Mouse (Mus musculus) fibroblast of lung, adult 2 months (primary cell): Measurements from ENCODE around the gene Ugt1a6a.

Experiments
- DNase-seq: peaks from one replicate; pipeline ENCODE4 v3.0.0-alpha.2; 2011; ENCODE audit warnings: low read depth

Gene Ugt1a6a

DNA sequence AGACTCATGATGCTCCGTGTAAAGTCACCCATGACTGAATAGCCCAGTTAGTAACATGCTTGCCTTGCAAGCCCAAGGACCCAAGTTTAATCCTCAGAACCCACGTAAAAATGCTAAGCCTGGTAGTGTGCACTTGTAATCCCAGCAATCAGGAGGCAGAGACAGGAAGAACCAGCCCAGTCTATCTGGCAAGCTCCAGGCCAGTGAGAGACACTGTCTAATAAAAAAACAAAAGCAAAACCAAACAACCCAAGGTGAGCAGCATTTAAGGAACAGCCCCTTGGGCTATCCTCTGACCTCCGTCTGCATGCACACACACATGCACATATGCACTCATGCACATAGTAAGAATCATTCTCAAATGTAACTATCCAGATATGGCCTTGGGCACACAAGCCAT lies 95.0 kb downstream of the Ugt1a6a start:
- DNase-seq: no peak

DNA sequence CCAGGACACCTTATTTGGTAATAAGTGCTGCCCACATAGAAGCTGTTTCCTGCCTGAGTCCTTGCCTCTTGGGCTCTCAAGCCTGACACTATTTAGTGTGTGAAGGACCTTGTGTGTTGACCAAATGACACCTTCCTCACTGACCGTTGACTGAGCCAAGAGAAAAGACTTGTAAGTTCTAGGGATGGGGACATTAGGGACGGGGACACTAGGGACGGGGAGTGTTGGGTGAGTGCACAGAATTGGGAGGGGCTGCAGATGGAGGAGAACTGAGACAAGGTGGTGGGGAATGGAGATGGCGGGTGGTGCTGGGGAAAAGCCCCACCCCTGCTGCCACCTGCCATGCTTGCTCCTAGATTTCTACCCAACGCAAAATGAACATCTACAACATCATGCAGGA lies 95.4 kb downstream of the Ugt1a6a start:
- DNase-seq: no peak

DNA sequence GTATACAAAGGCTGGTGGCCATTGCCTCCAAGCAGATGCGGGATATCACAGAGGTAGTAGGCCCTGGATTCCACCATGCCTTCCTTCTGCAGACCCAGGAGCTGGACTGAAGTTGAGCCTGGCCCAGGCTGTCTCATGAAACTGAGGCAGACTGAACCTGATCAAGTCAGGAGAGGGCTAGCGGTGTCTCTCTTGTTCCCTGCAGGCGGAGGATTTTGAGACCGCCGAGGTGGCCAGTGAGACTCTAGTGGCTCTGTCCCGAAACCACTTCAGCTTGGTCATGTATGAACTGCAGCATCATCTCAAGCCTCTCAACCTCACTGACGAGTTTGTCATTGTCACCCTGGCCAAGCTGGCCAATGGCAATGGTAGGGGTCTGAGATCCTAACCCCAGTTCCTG lies 95.8 kb downstream of the Ugt1a6a start:
- no peak for DNase-seq

GRCm38 (mm10) chr1:88230981-88231802 lies 96.6 kb downstream of the Ugt1a6a start:
- DNase-seq: no peak

- DNase-seq: no peak
Observed at GRCm38 (mm10) chr1:88231803-88232499, 97.3 kb downstream of the Ugt1a6a start.

GRCm38 (mm10) chr1:88232664-88233380 lies 98.2 kb downstream of the Ugt1a6a start:
- DNase-seq: no peak

- no peak for DNase-seq
Observed at GRCm38 (mm10) chr1:88233421-88234247, 99.0 kb downstream of the Ugt1a6a start.

GRCm38 (mm10) chr1:88234248-88234610 lies 99.6 kb downstream of the Ugt1a6a start:
- no peak for DNase-seq

DNA sequence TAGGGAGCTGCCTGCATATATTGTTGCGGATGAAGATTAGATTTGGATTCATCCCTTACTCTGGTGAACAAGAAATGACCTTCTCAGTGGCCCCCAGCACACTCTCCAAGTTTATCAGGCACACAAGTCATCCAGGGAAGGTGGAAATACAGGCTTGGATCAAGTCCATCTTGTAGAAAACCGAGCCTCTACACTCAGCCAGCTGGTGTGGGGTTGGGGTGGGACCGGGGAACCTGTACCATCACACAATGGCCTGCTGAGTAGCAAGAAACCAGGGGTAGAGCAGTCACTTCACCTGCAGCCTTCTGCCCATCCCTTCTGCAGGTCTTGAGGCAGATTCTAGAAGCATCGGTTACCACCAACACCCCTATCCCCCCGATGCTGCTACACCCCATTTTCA lies 100.0 kb downstream of the Ugt1a6a start:
- no peak for DNase-seq

- DNase-seq: no peak
Observed at GRCm38 (mm10) chr1:88235046-88235893, 100.7 kb downstream of the Ugt1a6a start.

- no peak for DNase-seq
Observed at GRCm38 (mm10) chr1:88235894-88236415, 101.3 kb downstream of the Ugt1a6a start.

DNA sequence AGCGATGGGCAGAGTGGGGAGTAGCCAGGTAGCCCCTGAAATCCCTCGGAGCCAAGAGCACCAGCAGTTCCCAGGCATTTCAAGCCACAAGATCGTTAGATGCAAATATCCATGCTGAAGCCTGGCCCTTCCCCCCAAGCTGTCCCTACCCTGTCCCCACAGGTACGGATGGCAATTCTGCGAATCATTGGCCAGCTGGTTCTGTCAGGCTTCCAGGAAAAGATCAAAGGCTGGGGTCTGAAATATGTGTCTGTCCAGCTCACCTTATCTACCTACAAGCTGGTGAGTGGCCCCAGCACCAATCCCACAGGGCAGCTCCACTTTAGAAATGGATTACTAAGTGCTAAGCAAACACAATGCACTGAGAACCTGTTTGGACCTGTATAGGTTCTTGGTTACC lies 102.7 kb downstream of the Ugt1a6a start:
- no peak for DNase-seq

DNA sequence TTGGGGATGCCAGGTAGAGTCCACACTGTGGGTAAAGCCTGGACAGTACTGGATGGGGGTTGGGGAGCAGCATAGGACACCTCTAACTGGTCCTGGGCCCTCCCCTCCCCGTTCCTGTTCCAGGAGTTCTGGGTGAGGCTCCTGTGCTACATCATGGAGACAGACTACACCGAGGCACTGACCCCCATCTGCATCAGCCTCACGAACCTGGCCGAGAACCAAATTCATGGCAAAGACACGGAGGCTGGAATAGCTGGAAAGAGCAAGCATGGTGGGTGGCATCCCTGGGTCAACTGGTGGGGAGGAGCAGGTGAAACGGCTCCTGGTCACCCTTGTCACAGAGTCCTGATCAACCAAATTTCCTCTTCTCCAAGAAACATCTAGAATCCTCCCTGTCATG lies 104.2 kb downstream of the Ugt1a6a start:
- no peak for DNase-seq

DNA sequence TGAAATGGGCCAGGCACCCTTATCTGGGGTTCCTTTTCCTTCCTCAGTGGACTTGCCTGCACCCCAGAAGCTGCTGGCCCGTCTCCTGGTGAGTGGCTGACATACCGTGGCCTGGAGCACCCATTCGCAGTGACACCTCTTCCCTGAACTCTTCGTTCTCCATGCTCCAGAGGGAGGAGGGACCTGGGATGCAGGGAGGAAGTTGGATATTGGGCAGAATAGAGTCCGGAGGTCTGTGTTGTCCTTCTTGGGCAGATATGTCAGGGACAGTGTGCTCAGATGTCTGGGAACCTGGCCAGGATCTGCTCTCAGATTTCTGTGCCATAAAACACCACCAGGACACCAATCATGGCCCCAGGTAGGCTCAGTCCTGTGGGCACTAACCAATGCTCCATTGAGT lies 105.5 kb downstream of the Ugt1a6a start:
- no peak for DNase-seq

DNA sequence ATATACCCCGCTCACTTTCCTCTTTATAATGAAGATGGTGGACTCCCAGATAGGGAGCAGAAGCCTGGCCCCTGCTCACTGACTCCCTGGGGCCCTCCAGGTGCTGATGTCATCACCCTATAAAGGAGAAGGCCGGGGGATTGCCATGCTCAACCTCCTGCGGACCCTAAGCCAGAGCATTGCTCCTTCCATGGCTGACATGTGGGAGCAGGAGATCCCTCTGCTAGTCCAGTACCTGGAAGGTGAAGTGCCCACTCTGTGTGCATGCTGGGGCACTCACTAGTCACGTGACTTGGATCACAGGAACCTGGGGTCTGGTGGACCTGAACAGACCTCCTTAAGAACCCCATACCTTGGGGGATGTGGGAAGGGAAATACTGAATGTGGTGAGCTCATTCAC lies 106.0 kb downstream of the Ugt1a6a start:
- no peak for DNase-seq

DNA sequence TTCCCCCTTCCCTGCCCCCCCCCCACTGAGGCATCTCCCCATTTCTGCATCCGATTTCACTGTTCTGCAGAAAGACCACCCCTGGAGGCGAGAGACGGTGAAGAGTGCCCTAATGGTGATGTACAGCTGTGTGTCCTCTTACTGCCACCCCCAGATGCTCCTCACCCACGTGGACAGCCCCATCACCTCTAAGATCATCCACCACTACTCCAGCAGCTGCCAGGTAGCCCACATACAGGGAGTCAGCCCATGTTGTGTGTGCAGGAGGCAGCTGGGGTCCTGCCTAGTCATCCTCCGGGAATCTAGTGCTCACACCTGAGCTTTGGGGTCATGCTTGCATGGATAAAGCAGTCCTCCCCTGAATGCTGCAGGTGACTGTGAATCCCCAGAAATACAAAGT lies 109.3 kb downstream of the Ugt1a6a start:
- no peak for DNase-seq

GRCm38 (mm10) chr1:88245881-88246280 lies 111.3 kb downstream of the Ugt1a6a start:
- DNase-seq: no peak

- no peak for DNase-seq
Observed at GRCm38 (mm10) chr1:88246386-88246785, 111.8 kb downstream of the Ugt1a6a start.

- DNase-seq: no peak
Observed at GRCm38 (mm10) chr1:88247660-88248059, 113.1 kb downstream of the Ugt1a6a start.

DNA sequence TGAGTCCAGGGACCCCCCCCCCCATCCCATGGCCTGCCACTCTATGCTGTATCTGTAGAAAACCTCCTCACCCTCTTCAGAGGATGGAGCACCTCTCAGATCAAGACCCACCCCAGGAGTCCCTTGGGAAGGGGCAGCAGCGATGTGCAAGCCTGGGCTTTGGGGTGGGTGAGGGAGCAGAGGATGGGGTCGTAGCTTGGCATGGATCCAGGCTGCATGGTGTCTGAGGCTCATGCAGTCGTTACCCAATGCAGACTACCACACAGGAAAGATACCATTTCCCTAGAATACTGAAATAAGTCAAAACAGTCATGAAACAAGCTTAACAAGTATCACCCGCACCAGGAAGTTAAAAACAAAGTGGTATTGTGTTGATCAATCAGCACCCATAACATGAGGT lies 114.0 kb downstream of the Ugt1a6a start:
- DNase-seq: no peak

- DNase-seq: no peak
Observed at GRCm38 (mm10) chr1:88249596-88249995, 115.0 kb downstream of the Ugt1a6a start.
